Mouse (Mus musculus) gastrocnemius, adult 2 months (tissue): Measurements from ENCODE around the gene Ugt1a5. TPM values are rescaled to one million over a fixed set of nuclear protein-coding genes. Genes with fewer than 3 reads are reported as not detected.

Experiments used
- DNase-seq: peaks from one replicate; pipeline ENCODE4 v3.0.0; 2022
- H3K27ac ChIP-seq: fragments of 200-600 bp; 2 replicates; pipeline ENCODE4 v1.8.1; 2022; ENCODE audit warnings: mild to moderate bottlenecking
- H3K4me3 ChIP-seq: fragments of 200-600 bp; 2 replicates; pipeline ENCODE4 v1.8.1; 2022; ENCODE audit warnings: mild to moderate bottlenecking, moderate library complexity
- CTCF ChIP-seq: fragments of 200-600 bp; IDR thresholded peaks from 2 replicates; pipeline ENCODE4 v1.8.1; 2022; ENCODE audit warnings: antibody characterized with exemption, mild to moderate bottlenecking, moderate library complexity
- intact Hi-C: fragments of 180-260 bp; cut with DNase I; formaldehyde crosslinking; loops from one replicate; pipeline ENCODE4 v1.15.1; 2025
- total RNA-seq, 2 experiments: library from RNA; stranded (reverse); gene quantifications; 2 replicates each; pipeline ENCODE4 v1.2.3; 2021

The Ugt1a5 gene
- total RNA-seq, 2 experiments from 2014 or later = 0.14 to 0.23 TPM

GRCm38 (mm10) chr1:88230421-88230820, 64.6 kb downstream of the Ugt1a5 start:
- DNase-seq = peak; percentile 28
- Histone ChIP-seq H3K4me3 (no peak overlapping the region), H3K27ac (no peak overlapping the region)
- intact Hi-C loops = no loop called here
- no peak for TF ChIP-seq CTCF

GRCm38 (mm10) chr1:88230981-88231802, 65.4 kb downstream of the Ugt1a5 start:
- intact Hi-C loops = no loop called here
- no peak for TF ChIP-seq CTCF
- H3K27ac ChIP-seq = no peak overlapping the region
- DNase-seq = no peak
- no peak overlapping the region for H3K4me3 ChIP-seq

DNA sequence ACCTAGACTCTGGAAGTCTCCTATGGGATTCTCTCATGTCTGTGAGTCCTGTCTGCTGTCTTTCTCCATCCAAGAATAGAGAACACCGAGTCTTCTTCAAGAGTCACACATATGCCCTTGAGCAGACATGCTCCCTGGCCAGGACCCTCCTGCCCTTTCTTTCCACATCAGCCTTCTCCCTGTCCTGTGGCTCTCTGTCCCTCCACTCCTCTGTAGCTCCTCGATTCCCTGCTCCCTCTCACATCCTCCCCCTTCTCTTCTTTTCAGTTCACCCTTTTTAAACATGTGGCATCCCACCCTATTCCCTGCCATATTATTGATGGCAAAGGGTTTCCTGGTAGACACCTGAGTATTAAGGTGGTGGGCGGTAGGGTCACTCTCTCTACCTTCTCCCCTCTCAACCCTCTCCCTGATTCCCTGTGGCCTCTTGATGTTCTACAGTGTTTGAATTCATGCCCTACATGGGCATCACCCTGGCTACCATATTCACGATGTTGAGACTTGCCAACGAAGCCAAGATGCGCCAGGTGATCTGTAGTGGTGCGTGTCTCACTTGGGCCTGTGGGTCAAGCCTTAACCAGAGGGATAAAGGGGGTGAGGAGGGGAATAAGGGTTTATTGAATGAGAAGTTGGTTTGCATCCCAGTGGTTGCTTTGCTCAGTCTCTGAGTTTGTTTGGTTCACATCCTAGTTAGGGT, 66.1 kb downstream of the Ugt1a5 start:
- DNase-seq = peak; percentile 13
- intact Hi-C loops = no loop called here
- H3K27ac ChIP-seq = no peak overlapping the region
- no peak for TF ChIP-seq CTCF
- no peak overlapping the region for H3K4me3 ChIP-seq

DNA sequence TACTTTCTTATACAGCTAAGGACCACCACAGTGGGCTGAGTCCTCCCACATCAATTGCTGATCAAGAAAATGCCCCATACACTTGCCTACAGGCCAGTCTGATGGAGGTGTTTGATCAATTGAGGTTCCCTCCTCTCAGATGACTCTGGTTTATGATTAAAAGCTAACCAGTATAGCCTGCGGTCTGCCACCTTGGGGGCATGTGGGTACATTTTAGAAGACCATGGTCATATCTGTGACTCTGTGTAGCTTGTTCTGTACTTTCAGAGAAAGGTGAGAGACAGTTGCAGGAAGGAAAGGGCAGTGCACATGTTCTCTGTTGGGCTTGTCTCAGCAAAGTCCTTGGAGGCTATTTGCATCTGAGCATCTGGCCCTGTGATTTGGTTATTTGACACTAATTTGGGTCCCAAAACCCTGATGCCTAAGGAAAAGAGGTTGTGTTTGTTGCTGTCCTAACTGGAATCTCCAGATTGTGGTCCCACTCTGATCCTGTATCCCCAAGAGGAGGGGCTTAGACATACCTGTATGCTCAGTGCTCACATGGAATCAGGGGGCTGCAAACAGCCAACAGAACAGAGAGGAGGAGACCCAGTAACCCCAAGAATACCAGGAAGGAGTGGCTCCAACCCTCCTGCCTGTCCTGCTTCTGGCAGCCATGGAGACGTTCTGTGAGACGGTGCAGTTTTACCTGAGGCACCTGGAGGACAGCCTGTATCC, 67.0 kb downstream of the Ugt1a5 start:
- Histone ChIP-seq H3K4me3 (no peak overlapping the region), H3K27ac (no peak overlapping the region)
- DNase-seq = no peak
- no peak for TF ChIP-seq CTCF
- intact Hi-C loops = no loop called here

- no peak for TF ChIP-seq CTCF
- peak; percentile 47 for DNase-seq
- Histone ChIP-seq H3K27ac (no peak overlapping the region), H3K4me3 (no peak overlapping the region)
- intact Hi-C loops = no loop called here
These were observed 67.8 kb downstream of the Ugt1a5 start for GRCm38 (mm10) chr1:88233421-88234247.

DNA sequence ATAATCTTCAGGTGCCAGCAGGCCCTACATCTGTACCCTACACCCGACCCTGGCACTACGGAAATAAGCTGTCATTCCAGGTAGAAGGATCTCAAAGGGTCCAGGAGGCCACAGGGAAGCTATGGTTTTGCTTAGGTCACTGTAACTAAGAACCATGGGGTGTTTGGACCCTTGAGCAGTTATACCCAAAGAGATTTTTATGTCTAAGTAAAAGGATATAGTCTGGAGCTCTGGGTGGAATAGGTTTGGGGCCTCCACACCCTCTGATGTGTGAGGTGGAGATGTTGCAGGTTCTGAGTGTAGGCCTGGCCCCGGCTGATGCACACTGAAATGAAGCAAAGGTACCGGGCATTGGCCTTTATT, 68.4 kb downstream of the Ugt1a5 start:
- TF ChIP-seq CTCF = no peak
- H3K4me3 ChIP-seq = no peak overlapping the region
- intact Hi-C loops = no loop called here
- no peak for DNase-seq
- no peak overlapping the region for H3K27ac ChIP-seq

GRCm38 (mm10) chr1:88234646-88235045, 68.8 kb downstream of the Ugt1a5 start:
- Histone ChIP-seq H3K4me3 (no peak overlapping the region), H3K27ac (no peak overlapping the region)
- DNase-seq = peak; percentile 27
- intact Hi-C loops = no loop called here
- no peak for TF ChIP-seq CTCF

DNA sequence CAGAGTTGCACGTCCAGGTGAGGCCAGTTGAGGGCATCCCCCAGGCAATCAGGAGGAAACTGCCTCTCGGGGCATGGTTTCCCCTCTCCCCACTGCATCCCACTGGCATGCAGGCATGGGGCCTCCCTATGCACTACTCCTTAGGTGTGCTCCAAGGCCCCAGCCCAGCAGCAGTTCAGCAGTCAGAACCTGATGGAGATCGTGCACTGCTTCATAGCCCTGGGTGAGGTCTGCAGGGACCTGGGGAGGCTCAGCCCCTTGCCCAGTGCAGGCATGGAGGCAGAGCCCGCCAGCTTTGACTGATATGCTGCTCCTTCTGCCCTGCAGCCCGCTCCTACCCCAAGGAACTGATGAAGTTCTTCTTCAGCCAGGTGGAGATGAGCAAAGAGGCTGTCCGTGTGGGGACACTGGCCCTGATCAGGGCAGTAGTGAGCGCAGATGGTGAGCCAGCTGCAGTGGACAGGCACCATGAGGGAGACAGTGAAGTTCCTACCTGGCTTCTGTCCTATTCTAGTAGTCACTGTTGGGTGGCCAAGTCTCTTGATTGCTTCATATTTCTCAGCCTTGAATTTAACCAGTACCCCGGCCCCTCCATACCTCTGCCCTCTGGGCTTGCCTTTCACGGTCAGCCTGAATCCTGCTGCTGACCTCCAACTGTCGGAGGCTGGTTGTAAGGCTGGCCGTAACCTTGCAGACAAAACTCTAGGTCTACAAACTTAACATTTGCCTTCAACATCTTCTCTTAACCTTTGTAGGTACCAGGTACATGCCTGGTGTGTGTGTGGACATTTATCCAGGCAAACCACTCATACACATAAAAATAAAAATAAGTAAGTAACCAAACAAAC, 69.5 kb downstream of the Ugt1a5 start:
- Histone ChIP-seq H3K27ac (no peak overlapping the region), H3K4me3 (no peak overlapping the region)
- TF ChIP-seq CTCF = no peak
- DNase-seq = peak; percentile 36
- intact Hi-C loops = no loop called here

GRCm38 (mm10) chr1:88235894-88236415, 70.1 kb downstream of the Ugt1a5 start:
- intact Hi-C loops = no loop called here
- Histone ChIP-seq H3K27ac (no peak overlapping the region), H3K4me3 (no peak overlapping the region)
- TF ChIP-seq CTCF = no peak
- peak; percentile 8 for DNase-seq

DNA sequence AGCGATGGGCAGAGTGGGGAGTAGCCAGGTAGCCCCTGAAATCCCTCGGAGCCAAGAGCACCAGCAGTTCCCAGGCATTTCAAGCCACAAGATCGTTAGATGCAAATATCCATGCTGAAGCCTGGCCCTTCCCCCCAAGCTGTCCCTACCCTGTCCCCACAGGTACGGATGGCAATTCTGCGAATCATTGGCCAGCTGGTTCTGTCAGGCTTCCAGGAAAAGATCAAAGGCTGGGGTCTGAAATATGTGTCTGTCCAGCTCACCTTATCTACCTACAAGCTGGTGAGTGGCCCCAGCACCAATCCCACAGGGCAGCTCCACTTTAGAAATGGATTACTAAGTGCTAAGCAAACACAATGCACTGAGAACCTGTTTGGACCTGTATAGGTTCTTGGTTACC, 71.5 kb downstream of the Ugt1a5 start:
- no peak overlapping the region for H3K4me3 ChIP-seq
- no peak overlapping the region for H3K27ac ChIP-seq
- no peak for TF ChIP-seq CTCF
- intact Hi-C loops = no loop called here
- DNase-seq = peak; percentile 19

GRCm38 (mm10) chr1:88238771-88239170, 73.0 kb downstream of the Ugt1a5 start:
- H3K27ac ChIP-seq = no peak overlapping the region
- no peak overlapping the region for H3K4me3 ChIP-seq
- intact Hi-C loops = no loop called here
- no peak for DNase-seq
- no peak for TF ChIP-seq CTCF

DNA sequence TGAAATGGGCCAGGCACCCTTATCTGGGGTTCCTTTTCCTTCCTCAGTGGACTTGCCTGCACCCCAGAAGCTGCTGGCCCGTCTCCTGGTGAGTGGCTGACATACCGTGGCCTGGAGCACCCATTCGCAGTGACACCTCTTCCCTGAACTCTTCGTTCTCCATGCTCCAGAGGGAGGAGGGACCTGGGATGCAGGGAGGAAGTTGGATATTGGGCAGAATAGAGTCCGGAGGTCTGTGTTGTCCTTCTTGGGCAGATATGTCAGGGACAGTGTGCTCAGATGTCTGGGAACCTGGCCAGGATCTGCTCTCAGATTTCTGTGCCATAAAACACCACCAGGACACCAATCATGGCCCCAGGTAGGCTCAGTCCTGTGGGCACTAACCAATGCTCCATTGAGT, 74.3 kb downstream of the Ugt1a5 start:
- no peak for DNase-seq
- intact Hi-C loops = no loop called here
- Histone ChIP-seq H3K27ac (no peak overlapping the region), H3K4me3 (no peak overlapping the region)
- TF ChIP-seq CTCF = no peak
